Mouse (Mus musculus): ENCODE data around the gene Fa2h. TPM values are rescaled to one million over a fixed set of nuclear protein-coding genes. Genes with fewer than 3 reads are reported as not detected.

Fa2h gene
- under 1 TPM in 1 of 2 experiments, not detected in 1; 0.21 TPM for polyA plus RNA-seq (2017; shearing (Covaris generic))

DNA sequence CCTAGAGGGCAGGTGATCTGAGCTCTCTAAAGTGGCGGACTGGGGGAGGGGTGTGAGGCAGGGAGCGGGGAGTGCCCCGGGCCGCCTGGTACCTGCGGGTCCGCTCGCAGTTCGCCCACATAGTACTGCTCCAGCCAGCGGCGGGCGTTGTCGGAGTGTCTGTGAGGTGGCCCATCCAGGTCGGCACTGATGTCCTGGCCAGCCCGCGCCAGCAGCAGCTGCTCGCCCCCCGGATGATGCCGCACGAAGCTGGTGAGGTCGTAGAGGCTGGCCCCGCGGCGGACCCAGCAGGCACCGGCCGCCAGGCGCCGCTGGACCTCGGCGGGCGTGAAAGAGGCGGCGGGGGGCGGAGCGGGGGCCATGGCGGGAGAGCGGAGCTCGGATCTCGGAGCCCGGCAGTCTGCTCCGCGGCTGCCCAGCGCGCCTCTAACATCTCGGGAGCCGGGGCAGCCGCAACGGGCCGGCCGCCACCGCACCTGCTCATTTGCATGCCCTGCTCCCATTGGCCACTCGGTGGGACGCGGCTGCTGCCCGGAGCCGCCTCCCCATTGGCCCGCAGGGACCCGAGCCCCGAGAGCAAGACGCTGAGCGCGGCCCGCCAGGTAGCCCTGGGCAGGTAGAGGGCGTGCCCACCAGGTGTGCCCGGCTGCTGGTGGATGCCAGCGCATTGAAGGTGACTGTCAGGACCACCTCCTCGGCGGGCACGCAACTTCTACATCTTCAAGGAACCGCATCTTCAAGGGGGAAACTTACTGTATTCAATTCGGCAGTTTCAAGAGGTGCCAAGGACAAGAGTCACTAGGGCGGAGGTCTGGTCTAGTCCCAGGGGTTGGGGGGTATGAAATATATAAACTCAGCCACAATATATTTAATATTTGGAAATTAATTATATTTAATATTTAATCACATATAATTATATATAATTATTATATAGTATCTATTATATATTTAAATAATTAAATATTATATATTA, at the start of gene Fa2h:
Gene Fa2h (minus strand): TSS at position 434 of the 973 bp plus-strand sequence.

DNA sequence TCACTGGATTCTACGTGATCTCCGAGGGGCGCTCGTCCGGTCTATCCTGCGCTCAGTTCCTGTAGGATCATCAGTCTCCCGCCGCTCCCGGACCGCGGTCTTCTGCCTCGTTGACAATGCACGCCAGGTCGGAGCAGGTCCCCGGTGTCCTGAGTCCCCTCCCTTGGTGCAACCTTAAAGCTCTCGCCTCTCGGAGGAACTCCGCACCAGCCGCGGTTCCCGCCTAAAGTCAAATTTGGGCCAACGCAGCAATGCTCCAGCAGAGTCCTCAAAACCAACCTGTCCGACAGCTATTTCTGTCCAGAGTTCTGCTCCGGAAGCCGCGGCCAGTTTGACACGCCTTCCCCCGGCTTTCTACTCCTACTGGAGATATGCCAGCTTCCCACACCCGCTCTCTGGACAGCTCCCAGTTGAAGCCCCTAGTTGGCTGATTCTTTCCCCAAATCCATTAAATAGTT, 55.7 kb downstream of the Fa2h start, which contains the start of gene Mlkl:
Gene Mlkl (minus strand): TSS at position 288 of the 458 bp plus-strand sequence.

DNA sequence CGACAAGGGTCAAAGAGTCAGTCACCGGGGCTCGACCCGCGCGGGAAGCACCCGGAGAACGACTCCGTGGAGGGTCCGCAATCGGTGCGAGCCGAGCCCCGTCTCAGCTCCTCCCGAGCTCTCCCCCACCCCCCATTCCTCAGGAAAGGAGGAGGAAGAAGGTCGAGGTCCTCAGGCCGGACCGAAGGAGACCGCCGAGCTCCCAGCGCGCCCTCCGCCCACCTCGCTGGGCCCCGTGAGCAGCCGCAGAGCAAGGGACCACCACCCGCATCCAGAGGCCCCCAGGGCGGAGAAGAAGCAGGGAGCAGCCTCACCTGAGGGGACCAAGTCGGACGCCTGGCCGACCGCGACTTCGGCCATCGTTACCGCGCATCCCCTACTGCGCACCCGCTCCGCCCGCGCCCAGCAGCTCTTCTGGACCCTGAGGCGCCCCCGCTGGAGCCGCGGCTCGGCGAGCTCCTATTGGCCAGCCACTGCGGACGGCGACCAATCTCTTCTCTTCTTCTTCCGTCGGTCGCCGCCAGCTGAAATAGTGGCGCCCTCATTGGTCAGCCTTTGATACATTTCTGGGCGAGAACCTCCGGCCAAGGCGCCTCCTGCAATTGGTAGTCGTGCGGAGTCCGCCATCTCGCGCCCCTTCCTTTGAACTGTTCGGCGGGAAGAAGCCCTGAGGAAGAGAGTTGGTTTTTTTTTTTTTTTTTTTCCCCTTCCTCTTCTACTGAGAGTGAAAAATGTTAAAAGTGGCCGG, 93.6 kb downstream of the Fa2h start, which contains the start of gene Rfwd3:
Gene Rfwd3 (minus strand): TSS at position 402 of the 748 bp plus-strand sequence.

Other genes starting within 250 kb of the Fa2h start
- gene Glg1, start 134.6 kb downstream of the Fa2h start, polyA plus RNA-seq (2017; shearing (Covaris generic)), result 10 to 100 TPM; 77.9 to 88.9 TPM
- gene Rfwd3, start 93.6 kb downstream of the Fa2h start, polyA plus RNA-seq (2017; shearing (Covaris generic)), result 10 to 100 TPM; 28.9 to 41.0 TPM
- 1 to 10 TPM; 3.3 to 4.8 TPM for gene Mlkl, start 55.6 kb downstream of the Fa2h start, polyA plus RNA-seq (2017; shearing (Covaris generic))
- 1 to 10 TPM; 7.5 to 9.7 TPM for gene Wdr59, start 128.3 kb upstream of the Fa2h start, polyA plus RNA-seq (2017; shearing (Covaris generic))
- gene Znrf1, start 142.3 kb upstream of the Fa2h start, polyA plus RNA-seq (2017; shearing (Covaris generic)), result 100 to 1,000 TPM; 157 to 217 TPM
- gene Ldhd, start 236.6 kb upstream of the Fa2h start, polyA plus RNA-seq (2017; shearing (Covaris generic)), result 1 to 10 TPM; 1.0 to 1.6 TPM
- 10 to 100 TPM; 35.9 to 71.2 TPM for gene Zfp1, start 249.6 kb upstream of the Fa2h start, polyA plus RNA-seq (2017; shearing (Covaris generic))